Mouse (Mus musculus) E14TG2a.4 (cell line): ENCODE data around the gene 1700088E04Rik.

ENCODE experiments used
- H3K27me3 ChIP-seq: 2 replicates; pipeline ENCODE4 v1.6.1; 2014; ENCODE audit warnings: low read length, control low read depth; ENCODE audit not compliant: insufficient read depth
- H3K36me3 ChIP-seq: 2 replicates; pipeline ENCODE4 v1.6.1; 2014; ENCODE audit warnings: low read length, control low read depth; ENCODE audit not compliant: insufficient read depth
- H3K4me1 ChIP-seq: replicated peaks from 2 replicates; pipeline ENCODE4 v1.6.1; 2014; ENCODE audit warnings: low read depth, low read length, control low read depth
- H3K4me3 ChIP-seq: replicated peaks from 2 replicates; pipeline ENCODE4 v1.5.1; 2014; ENCODE audit warnings: mild to moderate bottlenecking, low read length
- H3K9me3 ChIP-seq: 2 replicates; pipeline ENCODE4 v1.6.1; 2014; ENCODE audit warnings: low read length, control low read depth
- CTCF ChIP-seq: conservative IDR thresholded peaks from 2 replicates; pipeline ENCODE4 v1.5.1; 2014; ENCODE audit warnings: low read length
- NANOG ChIP-seq: IDR thresholded peaks from 2 replicates; pipeline ENCODE4 v1.6.1; 2014; ENCODE audit warnings: borderline replicate concordance, low read length, mixed read lengths
- POU5F1 ChIP-seq: IDR thresholded peaks from 2 replicates; pipeline ENCODE4 v1.6.1; 2014; ENCODE audit warnings: low read length, borderline replicate concordance

Gene 1700088E04Rik

GRCm38 (mm10) chr15:79093083-79093839 is 47.8 kb downstream of the 1700088E04Rik start:
- H3K27me3 ChIP-seq = no peaks in the 10 kb centered on the region
- H3K4me3 ChIP-seq = no peak overlapping the region
- TF ChIP-seq NANOG = no peak
- no peak for TF ChIP-seq POU5F1
- TF ChIP-seq CTCF = no peak
- H3K9me3 ChIP-seq = no peaks in the 10 kb centered on the region
- peaks cover 88% of the 10 kb centered on the region for H3K36me3 ChIP-seq
- H3K4me1 ChIP-seq = peaks cover 65% of the 10 kb centered on the region

GRCm38 (mm10) chr15:79092284-79092683 is 48.8 kb downstream of the 1700088E04Rik start:
- TF ChIP-seq NANOG = no peak
- no peak for TF ChIP-seq CTCF
- TF ChIP-seq POU5F1 = no peak
- no peak overlapping the region for H3K4me3 ChIP-seq
- H3K4me1 ChIP-seq = peaks cover 61% of the 10 kb centered on the region
- no peaks in the 10 kb centered on the region for H3K9me3 ChIP-seq
- H3K36me3 ChIP-seq = peaks cover 96% of the 10 kb centered on the region
- H3K27me3 ChIP-seq = no peaks in the 10 kb centered on the region

- no peaks in the 10 kb centered on the region for H3K9me3 ChIP-seq
- peaks cover 87% of the 10 kb centered on the region for H3K36me3 ChIP-seq
- H3K4me3 ChIP-seq = no peak overlapping the region
- TF ChIP-seq NANOG (no peak), POU5F1 (no peak), CTCF (no peak)
- H3K27me3 ChIP-seq = no peaks in the 10 kb centered on the region
- H3K4me1 ChIP-seq = peaks cover 72% of the 10 kb centered on the region
These were observed 61.5 kb downstream of the 1700088E04Rik start for GRCm38 (mm10) chr15:79079567-79079966.
